Mouse (Mus musculus): ENCODE results near the gene Prkn.

GRCm38 (mm10) chr17:11565681-11566080 lies 725.5 kb downstream of the Prkn start:
- no peak for TF ChIP-seq MYOD1 (IDR thresholded peaks at IDR 0.05; ENCODE audit: control insufficient read depth, insufficient read length, low read depth)
- no peak for TF ChIP-seq CTCF (IDR thresholded peaks at IDR 0.05; ENCODE audit: control insufficient read depth, insufficient read depth, insufficient read length)
- no peak for TF ChIP-seq CEBPB (IDR thresholded peaks at IDR 0.05; ENCODE audit: low read depth)
- TF ChIP-seq MAX (IDR thresholded peaks at IDR 0.05) = no peak
